Mouse (Mus musculus) CH12F3 (cell line): ENCODE measurements around the gene Spindoc.

Experiments
- in situ Hi-C: fragments of 300-500 bp; cut with MboI; formaldehyde crosslinking; loops from 2 replicates; pipeline ENCODE4 v1.14.3; 2020; ENCODE audit warnings: low sequenced_read_pairs

Gene Spindoc

DNA sequence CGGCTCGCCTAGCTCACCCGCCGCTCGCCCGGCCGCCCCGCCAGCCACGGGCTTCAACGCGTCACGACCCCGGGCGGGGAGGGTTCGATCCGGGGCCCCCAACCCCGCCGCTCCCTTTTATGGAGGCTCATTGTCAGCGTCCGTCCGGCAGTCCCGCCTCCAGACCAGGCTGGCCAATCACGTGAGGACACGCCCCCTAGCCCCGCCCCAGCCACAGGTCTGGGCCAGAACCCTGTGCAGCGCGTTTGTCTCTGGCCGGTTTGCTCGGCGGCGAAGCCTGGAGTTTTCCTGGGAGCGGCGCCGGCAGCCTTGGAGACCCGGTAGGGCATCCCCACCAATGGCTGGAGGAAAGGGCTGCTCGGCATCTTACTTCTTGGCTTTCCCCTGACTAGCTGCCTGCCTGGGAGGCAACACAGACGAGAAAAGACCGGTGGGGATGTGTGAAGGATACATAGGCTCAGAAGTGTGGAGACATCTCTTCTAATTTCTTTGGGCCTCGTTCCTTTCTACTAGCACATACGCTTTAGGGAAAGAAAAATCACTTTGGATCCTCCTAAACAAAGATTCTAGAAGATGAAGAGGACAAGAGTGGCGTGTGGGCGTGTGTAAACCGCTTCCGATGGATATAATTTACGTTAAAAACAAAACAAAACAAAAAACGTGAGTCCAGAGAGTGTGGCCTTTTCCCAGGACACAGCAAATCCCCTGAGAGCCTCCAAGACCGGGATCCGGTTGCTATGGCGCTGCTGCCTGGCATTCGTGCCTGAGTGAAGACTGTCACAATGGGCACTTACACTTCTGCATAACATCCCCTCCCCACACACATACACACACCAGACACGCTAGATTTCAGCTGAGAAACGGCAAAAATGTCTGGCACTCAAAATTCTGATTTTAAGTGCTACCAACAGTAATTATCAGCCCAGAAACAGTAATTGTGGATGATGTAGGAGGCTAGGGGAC lies at the start of gene Spindoc:
TSS of gene Spindoc (minus strand) at position 92 of the 963 bp plus-strand sequence.
- in situ Hi-C loops: no loop called here

- in situ Hi-C loops: no loop called here
These were observed 42.6 kb upstream of the Spindoc start for GRCm38 (mm10) chr19:7425398-7425775.

GRCm38 (mm10) chr19:7424590-7425397 lies 42.0 kb upstream of the Spindoc start:
- in situ Hi-C loops: no loop called here

GRCm38 (mm10) chr19:7424131-7424530 lies 41.3 kb upstream of the Spindoc start:
- in situ Hi-C loops: no loop called here

- in situ Hi-C loops: no loop called here
These were observed 40.8 kb upstream of the Spindoc start for GRCm38 (mm10) chr19:7423656-7424030.

GRCm38 (mm10) chr19:7423028-7423655 lies 40.3 kb upstream of the Spindoc start:
- in situ Hi-C loops: no loop called here

DNA sequence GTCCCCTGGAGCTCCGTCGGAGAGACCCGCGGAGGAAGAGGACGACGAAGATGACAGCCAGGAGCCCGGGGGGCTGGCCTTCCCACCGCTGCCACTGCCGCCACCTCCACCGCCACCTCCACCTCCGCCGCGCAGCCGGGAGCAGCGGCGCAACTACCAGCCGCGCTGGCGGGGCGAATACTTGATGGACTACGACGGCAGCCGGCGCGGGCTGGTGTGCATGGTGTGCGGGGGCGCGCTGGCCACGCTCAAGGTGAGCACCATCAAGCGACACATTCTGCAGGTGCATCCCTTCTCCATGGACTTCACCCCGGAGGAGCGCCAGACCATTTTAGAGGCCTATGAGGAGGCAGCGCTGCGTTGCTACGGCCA lies 39.8 kb upstream of the Spindoc start:
- in situ Hi-C loops: no loop called here

GRCm38 (mm10) chr19:7421602-7422591 lies 39.1 kb upstream of the Spindoc start:
- in situ Hi-C loops: no loop called here

- in situ Hi-C loops: no loop called here
These were observed 38.2 kb upstream of the Spindoc start for GRCm38 (mm10) chr19:7420841-7421601.

DNA sequence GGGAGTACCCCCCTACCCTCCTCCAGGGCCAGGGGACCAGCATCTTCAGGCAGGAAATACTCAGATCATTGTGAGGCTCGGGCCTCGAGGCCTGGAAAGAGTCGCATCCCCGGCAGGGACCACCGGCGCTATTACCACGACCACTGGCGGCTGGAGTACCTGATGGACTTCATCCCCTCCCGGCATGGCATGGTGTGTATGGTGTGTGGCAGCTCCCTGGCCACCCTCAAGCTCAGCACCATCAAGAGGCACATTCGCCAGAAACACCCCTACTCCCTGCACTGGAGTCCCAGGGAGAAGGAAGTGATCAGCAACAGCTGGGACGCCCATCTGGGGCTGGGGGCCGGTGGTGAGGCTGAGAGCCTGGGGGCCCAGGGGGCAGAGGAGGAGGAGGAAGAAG lies 37.3 kb upstream of the Spindoc start:
- in situ Hi-C loops: no loop called here

GRCm38 (mm10) chr19:7419134-7419533 lies 36.3 kb upstream of the Spindoc start:
- in situ Hi-C loops: no loop called here

DNA sequence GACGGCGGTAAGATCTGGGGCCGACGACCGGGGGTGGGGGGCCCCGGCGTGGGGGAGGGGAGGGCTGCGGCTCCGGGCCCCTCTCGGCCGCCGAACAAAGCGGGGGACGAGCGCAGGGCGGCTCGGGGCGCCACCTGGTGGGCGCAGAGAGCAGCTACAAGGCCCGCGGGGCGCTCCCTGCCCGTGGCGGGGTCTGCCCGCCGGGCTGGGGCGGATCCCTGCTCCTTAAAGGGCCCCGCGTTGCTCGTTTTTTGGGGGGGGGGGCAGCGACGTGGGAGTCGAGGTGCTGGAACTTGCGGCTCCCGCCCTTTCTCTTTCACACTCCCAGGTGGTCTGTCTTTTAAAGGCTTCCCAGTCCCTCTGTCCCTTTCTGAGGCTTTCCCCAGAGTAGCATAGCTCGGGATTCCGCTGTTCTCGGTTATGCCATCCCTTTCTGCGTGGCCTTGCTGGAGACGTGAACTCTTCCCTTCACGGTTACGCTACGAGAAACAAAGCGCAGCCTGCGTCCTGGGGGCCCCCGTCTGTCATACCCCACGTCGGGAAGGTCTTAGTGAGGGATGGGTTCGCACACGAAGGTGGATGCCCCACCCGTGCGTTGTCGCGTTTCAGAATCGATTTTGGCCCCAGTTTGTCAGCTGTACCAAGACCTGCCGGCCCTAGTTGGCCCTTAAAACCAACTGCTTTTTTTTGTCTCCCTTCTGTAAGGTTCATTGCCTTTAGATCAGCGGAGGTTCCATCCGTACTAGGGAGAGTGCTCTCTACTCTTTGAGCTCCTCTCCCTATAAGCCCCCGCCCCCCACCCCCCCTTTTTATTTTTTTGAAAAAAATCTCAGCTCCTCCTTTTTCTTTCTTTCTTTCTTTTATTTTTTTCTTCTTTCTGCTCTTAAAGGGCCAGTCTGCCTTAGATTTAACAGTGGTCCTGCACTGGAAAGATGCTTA lies 35.4 kb upstream of the Spindoc start:
- in situ Hi-C loops: no loop called here

GRCm38 (mm10) chr19:7416834-7417735 lies 34.3 kb upstream of the Spindoc start, which contains the start of gene 2700081O15Rik:
2700081O15Rik (plus strand) TSS chr19:7417625.
- in situ Hi-C loops: no loop called here

DNA sequence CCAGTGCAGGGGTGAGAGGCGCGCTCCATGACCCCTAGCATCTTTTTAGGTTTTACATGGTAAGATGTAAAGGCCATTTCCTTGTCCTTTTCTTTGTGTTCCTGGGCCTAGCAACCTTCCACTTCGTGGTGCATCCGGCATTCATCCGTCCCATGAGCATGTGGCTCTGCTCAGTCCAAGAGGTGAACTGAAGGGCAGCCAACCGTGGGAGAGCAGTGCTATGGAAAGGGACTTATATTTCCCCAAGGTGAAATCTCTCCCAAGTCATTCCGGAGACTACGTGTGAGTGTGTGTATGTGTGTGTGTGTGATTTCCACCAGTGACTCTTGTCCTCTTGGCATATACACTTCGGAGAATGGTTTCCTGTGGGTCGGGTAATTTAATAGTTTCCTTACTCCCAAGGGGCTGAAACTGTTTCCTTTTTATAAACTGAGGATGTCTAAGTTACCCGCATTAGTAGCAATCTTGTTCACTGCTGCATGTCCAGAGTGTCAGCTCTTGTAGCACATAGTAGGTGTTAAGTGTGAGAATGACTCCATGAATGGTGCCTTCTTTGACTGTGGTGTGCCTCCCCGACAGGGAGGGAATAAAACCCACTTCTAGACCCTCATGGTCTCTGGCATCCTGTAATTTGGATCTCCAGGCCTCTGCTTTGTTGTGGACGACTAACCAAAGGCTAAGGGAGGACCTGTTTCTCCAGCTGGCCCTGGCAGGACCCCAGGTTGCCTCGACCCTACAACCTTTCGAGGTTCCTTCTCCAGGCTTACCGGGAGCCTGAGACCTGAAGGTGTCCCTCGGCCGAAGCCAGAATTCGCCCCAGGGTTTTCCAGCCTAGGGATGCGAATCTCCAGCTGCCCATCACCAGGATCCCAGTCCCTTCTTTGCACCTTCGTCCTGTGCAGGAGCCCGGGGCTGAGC lies 33.4 kb upstream of the Spindoc start:
- in situ Hi-C loops: no loop called here

DNA sequence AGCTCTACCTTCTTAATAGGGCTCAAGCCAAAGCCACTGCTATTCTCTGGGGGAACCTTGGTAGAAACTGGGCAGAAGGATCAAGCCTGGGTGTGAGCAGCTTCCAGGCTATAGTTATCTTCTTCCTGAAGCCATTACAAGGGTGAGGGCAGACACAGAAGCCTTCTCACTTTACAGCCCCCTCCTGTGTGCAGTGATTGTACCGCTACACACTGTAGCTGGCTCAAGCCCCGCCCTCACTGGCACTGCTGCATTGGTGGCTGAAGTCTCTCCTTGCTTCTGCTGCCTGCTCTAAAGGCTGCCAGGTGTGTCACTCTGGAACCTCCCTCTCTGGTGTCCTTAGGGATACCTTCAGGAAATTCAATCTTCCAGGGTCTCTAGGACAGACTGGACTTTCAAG lies 29.6 kb upstream of the Spindoc start:
- in situ Hi-C loops: no loop called here

- in situ Hi-C loops: no loop called here
These were observed 21.9 kb upstream of the Spindoc start for GRCm38 (mm10) chr19:7404623-7405229.
